In the genomic region with DNA sequence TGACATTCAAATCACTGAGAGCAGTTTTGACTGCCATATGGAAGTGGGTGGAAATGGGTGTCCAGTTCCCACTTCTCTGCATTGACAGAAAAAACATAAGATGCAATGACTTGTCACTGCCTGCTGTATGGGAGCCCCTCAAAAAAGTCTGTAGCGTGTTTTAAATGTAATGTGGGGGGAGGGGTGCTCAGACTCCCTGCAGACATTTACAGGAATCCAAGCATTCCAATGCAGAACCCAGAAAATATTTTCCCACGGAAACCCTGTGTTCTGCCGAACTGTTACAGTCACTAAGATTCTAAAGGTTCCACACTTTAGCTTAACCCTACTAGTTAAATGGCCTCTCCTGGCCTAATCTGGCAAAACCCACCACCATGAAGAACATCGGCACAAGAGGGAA, we compare ENCODE assay signal across 19 mouse cellular contexts. TPM values are rescaled to one million over a fixed set of nuclear protein-coding genes. Genes with fewer than 3 reads are reported as not detected.
"Had no signal": no experiment of that assay in that cellular context is flagged by ENCODE, and none has a peak within 500 bp of the region (broad histone marks: within the 10 kb centered on the region; RNA-seq: fewer than 3 reads in every experiment).

TSS of gene Bcl2l14 (plus strand) at position 301 of the 400 bp plus-strand sequence.

- H3K9me3 ChIP-seq: intestine, embryonic 15.5 days; liver, embryonic 13.5 days; lung, embryonic 15.5 days; neural tube, embryonic 15.5 days had no signal

- DNase-seq: kidney, adult 18-20 months; kidney, postnatal 25 days; layer of hippocampus, adult 9-11 months; layer of hippocampus, postnatal 36 days; liver; liver, embryonic 13.5 days; liver, postnatal 0 days; lung, postnatal 14 days; right cerebral cortex, adult 18-20 months; right cerebral cortex, postnatal 25 days; thymus, adult 18-20 months; thymus, postnatal 25 days had no signal

- ATAC-seq: intestine, embryonic 15.5 days; liver, postnatal 0 days had no signal

- H3K4me1 ChIP-seq: intestine, embryonic 15.5 days; limb, embryonic 12.5 days; liver, embryonic 13.5 days; lung, embryonic 15.5 days; midbrain, embryonic 12.5 days; neural tube, embryonic 15.5 days had no signal

- H3K27me3 ChIP-seq: intestine, embryonic 15.5 days; limb, embryonic 12.5 days; liver, embryonic 13.5 days; lung, embryonic 15.5 days; midbrain, embryonic 12.5 days; neural tube, embryonic 15.5 days had no signal

- H3K27ac ChIP-seq: intestine, embryonic 15.5 days; limb, embryonic 12.5 days; liver, embryonic 13.5 days; lung, embryonic 15.5 days; midbrain, embryonic 12.5 days; neural tube, embryonic 15.5 days had no signal

- H3K36me3 ChIP-seq: intestine, embryonic 15.5 days; limb, embryonic 12.5 days; liver, embryonic 13.5 days; lung, embryonic 15.5 days; midbrain, embryonic 12.5 days; neural tube, embryonic 15.5 days had no signal

- H3K4me2 ChIP-seq: intestine, embryonic 15.5 days; limb, embryonic 12.5 days; liver, embryonic 13.5 days; lung, embryonic 15.5 days; midbrain, embryonic 12.5 days; neural tube, embryonic 15.5 days had no signal

- H3K9ac ChIP-seq: intestine, embryonic 15.5 days; limb, embryonic 12.5 days; liver, embryonic 13.5 days; liver, postnatal 0 days; lung, embryonic 15.5 days; midbrain, embryonic 12.5 days; neural tube, embryonic 15.5 days had no signal

- H3K4me3 ChIP-seq: intestine, embryonic 15.5 days; limb, embryonic 12.5 days; liver, embryonic 13.5 days; lung, embryonic 15.5 days; midbrain, embryonic 12.5 days; neural tube, embryonic 15.5 days had no signal

RNA-seq across cellular contexts. Expression of gene Bcl2l14, which starts in this region (rescaled TPM):
- polyA plus RNA-seq: midbrain, postnatal 0 days; neural tube, embryonic 11.5 days had no signal
